Mouse (Mus musculus) cerebellum, postnatal 36 days (tissue): ENCODE results near the gene Ttyh2.

Experiments used
- DNase-seq, 2 experiments: peaks; one replicate each; pipeline ENCODE4 v3.0.0; 2021 to 2022; ENCODE audit warnings: mixed read lengths in 2 of 2

The Ttyh2 gene

DNA sequence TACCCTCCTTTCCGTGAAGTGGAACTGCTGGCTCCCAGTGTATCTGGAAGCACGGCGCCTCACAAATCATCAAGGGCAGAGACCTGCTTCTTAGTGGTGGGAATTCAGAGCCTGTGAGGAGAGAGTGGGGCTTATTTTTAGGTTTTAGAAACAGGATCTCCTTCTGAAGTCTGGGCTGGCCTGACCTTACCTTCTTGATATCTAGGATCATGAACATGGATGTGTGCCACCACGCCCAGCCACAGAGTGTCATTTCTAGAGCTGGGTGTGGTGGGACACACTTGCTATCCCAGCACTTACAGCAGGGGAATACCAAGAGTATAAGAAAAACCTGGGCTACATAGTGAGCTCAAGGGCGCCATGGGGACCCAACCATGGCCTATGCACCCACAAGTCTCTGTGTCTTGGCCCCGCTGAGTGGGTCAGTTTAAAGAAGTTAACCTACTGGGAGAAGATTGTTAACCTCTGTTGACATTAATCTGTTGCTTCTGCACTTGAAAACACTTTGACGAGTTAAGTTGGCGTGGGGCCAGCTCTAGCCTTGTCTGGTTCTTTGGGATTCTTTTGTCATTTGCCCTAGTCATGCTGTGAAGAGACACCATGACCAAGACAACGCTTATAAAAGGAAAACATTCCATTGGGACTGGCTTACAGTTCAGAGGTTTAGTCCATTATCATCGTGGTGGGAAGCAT is 7.9 kb downstream of the Ttyh2 start:
- no peak for DNase-seq

DNA sequence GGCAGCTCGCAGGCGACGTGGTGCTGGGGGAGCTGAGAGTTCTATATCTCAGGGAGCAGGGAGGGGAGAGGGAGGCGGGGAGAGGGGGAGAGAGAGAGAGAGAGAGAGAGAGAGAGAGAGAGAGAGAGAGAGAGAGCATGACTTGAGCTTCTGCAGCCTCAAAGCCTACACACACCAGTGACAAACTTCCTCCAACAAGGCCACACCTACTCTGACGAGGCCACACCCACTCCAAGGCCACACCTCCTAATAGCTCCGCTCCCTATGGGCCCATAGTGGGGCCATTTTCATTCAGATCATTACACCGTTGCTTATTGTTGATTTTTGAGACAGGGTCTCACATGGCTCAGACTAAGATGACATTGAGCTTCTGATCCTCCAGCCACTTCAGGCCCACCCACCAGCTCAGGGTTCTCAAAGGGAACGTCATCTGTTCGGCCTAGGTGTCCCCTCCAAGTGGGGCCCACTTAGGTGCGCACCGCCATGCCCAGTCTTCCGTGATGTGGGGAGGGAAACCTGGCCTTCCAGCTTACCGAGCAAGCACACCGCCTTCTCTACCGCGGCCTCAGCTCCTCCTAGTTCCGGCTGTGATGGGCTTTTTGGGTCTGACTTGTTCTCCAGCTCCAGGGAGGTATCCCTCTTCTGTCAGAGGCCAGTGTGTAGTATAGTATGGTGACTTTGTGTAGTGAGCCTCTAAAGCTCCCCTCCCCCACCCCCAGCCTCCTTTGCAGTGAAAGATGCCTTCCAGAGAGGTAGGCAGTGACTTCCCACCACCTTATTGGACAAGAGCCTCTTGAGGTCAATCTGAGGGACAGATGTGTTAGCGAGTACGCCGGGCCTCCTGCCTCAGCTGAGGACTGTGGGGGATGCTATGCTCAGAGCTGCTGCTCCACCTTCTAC is 8.7 kb downstream of the Ttyh2 start:
- no peak for DNase-seq

DNA sequence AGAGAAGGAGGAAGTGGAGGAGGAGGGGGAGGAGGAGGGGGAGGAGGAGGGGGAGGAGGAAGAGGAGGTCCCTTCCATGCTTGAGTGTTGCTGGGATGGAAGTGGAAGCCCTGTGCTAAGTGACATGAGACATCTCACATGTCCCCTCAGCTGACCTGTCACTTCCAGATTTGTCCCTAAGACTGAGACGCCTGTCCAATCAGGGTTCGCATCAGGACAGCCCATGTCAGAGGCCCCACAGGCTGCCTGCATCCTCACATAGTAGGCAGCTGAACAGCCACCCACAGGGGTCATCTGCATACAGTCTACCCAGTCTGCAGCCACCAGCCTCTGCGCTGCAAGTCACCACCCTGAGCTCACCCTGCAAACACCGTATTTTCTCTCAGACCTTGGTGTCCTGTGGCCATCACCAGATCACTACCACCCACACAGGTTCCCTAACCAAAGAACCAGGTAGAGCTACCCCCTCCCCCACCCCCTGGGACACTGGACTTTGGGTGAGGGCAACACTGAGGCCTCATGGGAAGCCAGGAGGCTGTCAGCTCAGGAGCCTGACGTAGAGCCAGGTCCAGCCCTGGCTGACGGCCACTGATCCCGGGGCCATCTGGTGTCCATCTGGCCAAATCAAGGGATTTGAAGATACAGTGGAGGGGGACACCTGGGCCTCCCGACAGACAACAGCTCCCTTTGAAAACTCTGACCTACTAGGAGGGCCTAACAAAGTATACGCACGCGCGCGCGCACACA is 9.6 kb downstream of the Ttyh2 start:
- peak; percentile 100 for DNase-seq

DNA sequence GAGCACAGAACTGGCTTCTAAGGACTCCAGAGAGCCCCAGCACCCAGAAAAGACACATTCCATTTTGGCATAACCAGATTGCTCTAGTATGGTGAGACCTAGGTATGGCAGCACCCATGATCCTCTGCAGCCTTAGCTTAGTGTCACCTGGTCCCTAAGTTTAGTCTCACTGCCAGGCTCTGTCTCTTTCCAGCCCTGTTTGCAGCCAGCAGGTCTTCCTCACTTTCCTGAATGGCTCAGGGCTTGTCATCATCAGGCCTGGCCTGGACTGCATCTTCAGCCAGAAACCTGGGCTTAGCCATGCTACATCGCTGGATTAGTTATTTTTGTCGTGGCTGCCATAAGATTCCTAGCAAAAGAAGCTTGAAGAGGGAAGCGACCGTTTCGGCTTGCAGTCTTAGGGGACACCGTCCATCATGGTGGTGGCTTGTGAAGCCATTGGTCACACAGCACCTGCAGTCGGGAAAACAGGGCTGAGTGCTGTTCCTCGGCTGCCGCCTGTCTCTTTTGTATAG is 10.4 kb downstream of the Ttyh2 start:
- DNase-seq = peak in 1 of 2 experiments; percentile 39

DNA sequence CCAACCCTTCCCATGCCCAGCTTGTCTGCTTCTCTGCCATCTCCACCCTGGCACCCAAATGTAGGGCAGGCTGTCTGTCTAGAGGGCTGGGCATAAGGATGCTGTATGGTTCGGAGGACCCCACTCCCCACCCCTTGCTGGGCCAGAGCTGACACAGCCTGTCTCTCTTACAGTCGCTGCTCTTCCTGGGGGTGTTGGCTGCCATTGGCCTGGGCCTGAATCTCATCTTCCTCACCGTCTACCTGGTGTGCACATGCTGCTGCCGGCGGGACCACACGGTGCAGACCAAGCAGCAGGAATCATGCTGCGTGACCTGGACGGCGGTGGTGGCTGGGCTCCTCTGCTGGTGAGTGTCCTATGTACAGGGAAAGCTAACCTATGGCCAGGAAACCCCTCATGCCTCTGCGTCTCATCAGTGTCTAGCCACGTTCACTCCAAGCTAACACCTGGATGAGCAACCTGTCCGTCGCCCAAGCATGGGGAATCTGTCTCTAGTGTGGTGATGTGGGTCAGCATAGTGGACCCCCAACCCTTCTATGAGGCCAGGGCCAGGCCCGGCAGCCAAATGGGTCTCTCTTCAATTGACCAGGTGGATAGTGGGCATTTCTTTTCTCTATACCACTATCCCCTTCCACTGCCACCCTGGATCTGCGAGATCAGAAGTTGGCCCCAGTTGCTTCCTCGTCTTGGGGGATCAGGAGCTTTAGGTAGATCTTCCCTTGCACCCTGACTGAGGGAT is 11.2 kb downstream of the Ttyh2 start:
- no peak for DNase-seq

DNA sequence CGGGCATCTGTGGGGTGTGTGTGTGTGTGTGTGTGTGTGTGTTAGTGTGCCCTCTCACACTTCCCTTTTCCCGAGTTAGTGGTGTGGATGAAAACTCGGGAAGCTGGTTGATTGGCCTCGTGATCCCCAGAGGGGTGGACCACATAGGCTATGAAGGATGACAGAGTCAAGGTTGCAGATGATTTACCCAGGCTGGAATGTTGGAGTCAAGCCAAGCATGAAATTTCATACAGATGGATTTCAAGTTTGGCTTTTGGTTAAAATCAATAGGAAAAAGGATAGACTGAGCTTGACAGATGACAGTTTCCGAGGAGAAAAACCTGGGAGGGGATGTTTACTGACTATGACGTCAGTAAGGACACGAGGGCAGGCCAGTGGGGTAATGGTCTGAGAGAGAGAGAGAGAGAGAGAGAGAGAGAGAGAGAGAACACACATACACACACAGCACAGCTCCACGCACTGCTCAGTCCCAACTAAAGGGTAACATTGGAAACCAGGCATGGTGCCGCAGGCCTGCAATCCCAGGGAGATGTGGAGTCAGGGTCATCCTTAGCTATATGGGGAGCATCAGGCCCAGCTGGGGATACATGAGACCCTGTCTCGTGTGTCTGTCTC is 12.4 kb downstream of the Ttyh2 start:
- no peak for DNase-seq

DNA sequence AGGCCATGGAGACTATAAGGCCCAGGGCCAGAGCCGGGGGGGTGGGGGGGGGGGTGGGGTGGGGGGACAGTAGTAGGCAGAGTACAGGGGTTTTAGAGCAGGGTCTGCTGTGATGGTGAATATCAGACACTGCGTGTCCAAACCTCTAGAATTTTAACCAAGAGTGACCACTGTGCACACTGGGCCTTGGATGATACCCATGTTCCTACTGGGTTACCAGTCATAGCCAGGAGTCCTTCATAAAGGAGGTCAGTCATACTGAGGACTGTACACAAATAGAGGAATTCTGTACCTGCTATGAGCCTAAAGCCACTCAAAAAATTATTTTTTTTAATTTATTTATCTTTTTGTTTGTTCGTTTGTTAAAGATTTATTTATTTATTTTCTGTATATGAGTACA is 13.5 kb downstream of the Ttyh2 start:
- DNase-seq = no peak

DNA sequence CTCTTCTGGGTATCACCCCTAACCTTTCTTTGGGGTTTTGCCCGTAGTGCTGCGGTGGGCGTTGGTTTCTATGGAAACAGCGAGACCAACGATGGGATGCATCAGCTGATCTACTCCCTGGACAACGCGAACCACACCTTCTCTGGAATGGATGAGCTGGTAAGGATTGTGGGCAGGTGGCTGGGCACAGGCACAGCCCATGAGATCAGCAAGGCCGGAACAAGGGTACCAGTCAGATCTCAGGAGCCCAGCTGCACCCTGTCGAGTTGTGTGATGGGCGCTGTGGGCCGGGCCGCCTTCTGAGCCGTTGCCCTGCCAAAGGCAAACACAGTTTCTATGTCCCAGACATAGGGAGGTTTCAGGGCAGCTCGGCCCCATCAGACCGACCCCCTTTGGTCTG is 15.0 kb downstream of the Ttyh2 start:
- DNase-seq = peak in 1 of 2 experiments; percentile 51

DNA sequence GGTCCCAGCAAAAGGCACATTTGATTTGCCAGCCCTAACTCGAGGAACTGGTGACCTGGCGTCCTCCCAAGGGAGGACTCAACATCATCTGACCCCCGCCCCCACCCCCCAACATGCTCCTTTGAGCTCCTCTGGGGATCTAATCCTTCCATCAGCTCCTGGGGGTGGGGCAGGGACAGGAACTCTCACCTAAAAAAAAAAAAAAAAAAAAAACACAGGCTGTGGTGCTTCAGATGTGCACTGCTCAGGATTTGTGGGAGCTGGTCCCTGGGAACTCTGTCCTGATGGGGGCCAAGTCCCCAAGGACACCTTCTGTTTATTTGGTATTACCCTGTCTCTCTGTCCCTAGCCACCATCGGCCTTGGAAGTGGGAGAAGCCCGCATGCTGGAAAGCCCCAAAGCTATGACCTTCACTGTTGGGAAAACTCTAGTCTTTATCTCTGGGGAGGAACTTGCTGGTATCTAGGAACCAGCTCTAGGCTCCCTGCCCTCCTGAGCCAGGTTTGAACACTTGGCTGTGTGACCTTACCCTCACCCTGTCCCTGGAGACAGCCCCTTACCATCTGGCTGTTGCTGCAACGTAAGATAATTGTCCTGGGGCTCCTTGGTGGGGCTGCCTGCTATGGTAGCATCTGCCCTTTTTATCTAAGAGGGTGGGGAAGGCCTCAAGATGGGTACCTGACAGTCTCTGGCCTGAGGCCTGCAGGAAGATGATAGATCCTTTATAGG is 16.4 kb downstream of the Ttyh2 start:
- no peak for DNase-seq

DNA sequence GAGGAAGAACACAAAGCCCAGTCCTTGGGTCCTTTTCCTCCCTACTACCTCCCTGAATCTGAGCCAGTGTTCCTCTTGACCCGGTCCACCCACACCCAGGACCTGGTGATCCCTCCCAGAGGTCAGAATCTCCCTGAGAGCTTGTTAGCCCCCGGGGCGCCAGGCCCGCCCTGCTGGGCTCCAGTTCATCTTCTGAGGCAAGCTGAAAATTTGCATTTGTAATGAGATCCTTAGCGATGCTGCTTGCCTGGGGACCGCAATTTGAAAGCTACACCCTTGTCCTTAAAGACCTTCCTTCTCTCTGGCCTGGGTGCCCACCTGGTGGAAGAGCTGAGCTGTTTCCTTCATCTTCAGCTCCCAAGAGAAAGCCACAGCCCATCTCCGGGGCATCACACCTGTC is 17.4 kb downstream of the Ttyh2 start:
- DNase-seq = no peak

DNA sequence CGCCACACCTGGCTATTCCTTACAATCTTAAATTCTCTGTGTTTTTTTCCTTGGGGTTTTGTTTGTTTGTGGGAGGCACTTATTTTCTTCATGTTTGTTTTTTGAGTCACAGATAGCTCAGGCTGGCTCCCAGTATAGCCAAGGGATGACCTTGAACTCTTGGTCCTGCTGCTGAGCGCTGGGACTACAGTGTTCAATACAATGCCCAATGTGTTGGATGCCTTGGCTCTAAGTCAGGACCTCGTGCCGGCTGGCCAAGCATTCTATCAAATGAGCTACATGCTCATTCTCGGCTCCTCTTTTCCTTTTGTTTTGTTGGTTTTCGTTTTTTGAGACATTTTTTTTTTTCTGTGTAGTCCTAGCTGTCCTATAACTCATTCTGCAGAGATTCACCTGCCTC is 18.2 kb downstream of the Ttyh2 start:
- no peak for DNase-seq

DNA sequence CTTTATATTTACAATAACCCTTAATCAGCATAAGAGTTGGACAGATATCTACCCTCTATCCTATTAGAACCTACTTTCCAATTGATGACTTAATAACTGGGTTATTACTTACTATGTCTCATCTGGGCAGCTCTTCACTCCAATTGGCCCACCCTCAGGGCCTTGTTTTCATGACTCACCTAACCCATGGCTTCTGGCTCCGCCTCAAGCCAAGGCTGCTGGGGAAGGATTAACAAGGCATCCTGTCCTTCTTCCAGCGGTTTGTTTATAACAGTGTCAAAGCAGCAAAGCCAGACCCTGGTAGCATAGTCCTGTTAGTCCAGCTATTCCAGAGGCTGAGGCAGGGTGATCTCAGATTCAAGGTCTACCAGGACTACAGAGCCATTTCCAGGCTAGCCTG is 19.2 kb downstream of the Ttyh2 start:
- DNase-seq = no peak

DNA sequence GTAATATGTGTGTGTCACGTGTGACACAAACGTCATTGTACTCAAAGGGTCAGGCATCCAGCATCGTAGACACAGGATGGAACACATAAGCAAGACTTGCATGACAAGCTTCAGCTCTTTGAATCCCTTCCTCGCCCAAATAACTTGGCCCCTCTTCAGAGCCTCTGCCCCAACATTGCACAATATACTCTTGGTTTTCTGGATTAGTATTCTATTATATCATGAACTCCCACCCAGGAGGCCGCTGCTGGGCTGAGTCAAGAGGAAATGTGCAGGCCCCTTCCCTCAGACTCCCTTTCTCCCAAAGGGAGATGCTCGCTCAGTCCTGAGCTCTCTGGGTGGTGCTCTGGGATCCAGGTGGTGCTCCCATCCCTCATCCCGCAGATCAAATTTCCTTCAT is 23.3 kb downstream of the Ttyh2 start:
- DNase-seq = no peak

DNA sequence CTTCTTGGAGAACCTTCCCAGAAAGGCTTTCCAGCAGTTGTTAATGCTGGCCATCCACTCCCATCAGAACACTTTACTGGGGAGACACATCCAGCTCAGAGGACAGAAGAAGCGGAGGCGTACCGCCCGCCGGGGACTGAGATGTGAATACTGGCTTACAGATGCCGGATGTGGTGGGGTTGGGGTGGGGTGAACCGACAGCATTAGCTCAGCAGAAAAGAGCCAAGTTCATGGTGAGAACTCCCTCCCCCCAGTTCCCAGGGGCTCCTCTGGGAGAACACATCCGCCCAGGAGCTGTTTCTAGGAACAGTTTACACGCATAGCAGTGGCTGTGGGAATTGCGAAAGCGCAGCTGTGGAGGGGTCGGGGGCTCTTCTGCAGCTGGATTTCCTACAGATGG is 24.3 kb downstream of the Ttyh2 start:
- no peak for DNase-seq

DNA sequence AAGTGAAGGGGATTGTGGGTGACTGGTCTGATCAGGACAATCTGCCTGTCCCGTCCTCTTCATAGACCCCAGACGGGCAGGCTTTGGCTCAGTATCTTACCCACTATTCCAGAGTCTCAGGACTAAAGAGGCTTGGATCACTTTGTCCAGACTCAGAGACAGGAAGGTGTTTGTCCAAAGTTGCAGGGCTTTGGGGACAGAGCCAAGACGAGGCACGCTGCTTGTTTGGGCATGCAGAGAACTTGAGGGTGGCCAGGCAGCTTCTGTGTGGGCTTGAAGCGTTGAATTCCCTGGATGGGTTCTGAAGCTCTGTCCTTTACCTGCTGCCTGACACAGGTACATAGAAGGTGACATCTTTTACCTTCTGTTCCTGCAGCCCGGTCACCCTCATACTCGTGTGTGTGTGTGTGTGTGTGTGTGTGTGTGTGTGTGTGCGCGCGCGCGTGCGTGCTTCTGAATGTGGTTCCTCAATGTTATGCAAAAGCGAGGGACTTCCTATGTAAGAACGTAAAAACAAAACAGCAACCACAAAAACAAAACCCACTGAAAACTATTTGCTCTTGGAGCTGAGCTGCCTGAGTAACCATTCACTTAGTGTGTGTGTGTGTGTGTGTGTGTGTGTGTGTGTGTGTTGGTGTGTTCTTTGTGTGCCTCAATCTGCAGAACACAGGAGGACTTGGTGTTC is 27.2 kb downstream of the Ttyh2 start:
- DNase-seq = no peak

DNA sequence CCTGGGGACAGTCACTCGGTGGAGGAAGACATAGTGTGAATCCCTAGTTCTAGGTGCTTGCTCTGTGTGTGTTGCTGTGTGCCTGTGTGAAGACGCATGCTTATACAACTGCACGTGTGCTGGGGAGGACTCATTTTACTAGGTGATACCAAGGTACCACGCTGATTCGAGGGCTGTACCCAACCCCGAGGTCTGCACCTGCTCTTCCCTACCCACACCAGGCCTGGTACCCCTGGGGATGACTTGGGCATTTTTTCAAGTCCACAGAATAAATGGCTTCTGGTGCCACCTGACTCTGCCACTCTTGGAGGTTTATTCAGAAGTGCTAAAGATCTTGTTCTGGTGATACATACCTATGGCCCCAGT is 27.7 kb downstream of the Ttyh2 start:
- DNase-seq = no peak

DNA sequence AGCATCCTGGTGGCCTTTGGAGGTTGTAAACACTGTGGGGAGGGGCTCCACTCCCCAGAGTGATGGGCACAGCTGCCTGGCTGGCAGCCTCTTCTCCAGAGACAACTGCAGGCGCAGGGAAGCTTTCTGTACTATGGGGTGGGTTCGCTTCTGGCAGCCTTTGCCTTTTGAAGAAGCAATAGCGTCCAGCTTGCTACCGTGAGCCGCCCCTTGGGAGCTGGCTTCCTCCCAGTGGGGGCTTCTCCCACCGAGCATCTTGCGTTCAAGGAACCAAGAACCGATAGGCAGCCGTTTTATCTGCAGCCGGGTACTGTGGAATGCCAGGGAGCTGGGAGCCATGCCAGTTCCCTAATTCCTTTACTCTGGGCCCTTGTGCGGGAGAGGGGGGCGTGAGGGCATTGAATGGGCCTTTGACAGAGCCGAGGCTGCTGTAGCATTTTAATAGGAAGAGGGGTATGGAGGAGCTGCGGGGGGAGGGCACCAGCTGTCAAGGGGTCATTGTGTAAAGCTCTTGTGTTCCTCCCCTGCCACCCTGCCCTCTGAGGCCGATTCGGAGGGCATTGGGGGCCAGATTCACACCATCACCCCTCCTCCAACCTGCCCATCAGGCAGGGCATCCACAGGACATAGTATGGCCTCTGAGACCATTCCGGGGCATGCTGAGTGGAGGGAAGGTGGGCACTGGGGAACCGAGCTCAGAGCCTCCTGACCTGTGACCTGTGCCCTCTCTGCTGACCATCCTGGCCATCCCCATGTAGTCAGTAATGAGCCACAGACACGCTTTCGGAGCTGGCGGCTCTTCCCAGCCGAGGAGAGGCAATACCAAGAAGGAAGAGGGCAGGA is 29.1 kb downstream of the Ttyh2 start:
- DNase-seq = peak in 1 of 2 experiments; percentile 39

DNA sequence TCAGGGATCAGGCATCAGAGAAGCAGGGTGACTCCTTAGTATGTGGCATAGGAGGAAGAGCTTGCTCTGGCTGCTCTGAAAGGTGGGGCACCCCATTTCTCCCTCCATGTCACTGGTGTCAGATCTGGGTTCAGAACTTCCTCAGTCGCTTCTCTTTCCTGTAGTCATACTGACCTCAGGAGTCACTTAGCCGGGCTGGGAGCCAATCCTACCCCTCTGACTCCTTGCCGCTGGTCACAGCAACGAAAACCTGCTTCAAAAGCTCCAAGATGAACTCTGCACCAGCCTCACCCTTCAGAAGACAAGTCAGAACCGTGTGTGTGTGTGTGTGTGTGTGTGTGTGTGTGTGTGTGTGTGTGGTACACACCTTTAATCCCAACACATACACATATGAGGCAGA is 31.1 kb downstream of the Ttyh2 start:
- no peak for DNase-seq

DNA sequence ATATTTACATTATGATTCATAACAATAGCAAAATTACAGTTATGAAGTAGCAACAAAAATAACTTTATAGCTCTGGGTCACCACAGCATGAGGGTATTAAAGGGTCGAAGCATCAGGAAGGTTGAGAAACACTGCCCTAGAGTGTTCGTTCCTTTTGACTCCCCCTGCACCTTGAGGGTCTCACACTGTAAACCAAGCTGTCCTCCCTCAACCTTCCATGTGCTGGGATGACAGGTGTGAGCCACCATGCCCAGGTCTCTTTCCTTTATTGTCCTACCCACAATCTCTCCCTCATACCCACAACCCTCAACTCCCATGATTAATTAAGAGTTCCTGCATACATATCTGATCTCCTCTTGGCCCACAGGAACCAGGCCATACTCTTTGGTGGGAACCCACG is 36.2 kb downstream of the Ttyh2 start:
- DNase-seq = no peak

DNA sequence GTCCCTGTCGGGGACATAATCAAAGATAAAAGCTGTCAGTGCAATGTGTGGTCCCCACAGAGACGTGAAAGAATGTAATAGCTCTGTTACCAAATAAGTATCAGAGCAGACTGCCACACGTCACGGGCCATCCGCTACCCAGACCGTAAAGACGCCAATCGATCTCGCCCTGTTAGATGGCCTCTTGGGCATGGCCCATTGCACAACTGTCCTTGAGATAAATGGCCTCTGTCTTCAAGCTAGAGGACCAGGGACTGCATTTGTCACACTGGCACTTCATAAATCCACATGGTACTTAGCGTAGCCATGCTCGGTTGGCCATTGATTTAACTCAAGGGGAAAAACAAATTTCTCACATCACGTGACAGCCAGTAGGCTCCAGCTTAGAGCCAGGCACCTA is 36.6 kb downstream of the Ttyh2 start:
- no peak for DNase-seq
